ENCODE assay signal across 19 mouse cellular contexts in genomic region chr6:86211081-86211763, GRCm38 (mm10). TPM values are rescaled to one million over a fixed set of nuclear protein-coding genes. Genes with fewer than 3 reads are reported as not detected.
A peak's percentile ranks its signal among the peaks of the same experiment; 100 is the strongest.
DNase-seq lines count a peak whose midpoint lies in the region; ATAC-seq and TF ChIP-seq lines count a peak whose summit lies in the region.
"Had no signal": no experiment of that assay in that cellular context is flagged by ENCODE, and none has a peak within 500 bp of the region (broad histone marks: within the 10 kb centered on the region; RNA-seq: fewer than 3 reads in every experiment).

No protein-coding gene starts in this region.

- no peaks in the 10 kb centered on the region for H3K36me3 ChIP-seq in hindbrain, embryonic 10.5 days
- H3K36me3 ChIP-seq in hindbrain, embryonic 16.5 days (ENCODE audit: control insufficient read depth, insufficient read depth, low read length), result no peaks in the 10 kb centered on the region
- H3K36me3 ChIP-seq in midbrain, embryonic 10.5 days, result no peaks in the 10 kb centered on the region
- no peaks in the 10 kb centered on the region for H3K36me3 ChIP-seq in midbrain, embryonic 15.5 days (replicated peaks)
- no peaks in the 10 kb centered on the region for H3K36me3 ChIP-seq in embryonic facial prominence, embryonic 10.5 days (replicated peaks)
- H3K36me3 ChIP-seq in forebrain, postnatal 0 days (ENCODE audit: insufficient read depth), result no peaks in the 10 kb centered on the region
- H3K36me3 ChIP-seq: limb, embryonic 13.5 days; neural tube, embryonic 12.5 days had no signal

- TF ChIP-seq CTCF in forebrain, postnatal 0 days (IDR thresholded peaks at IDR 0.05; ENCODE audit: low read depth), result no peak

- DNase-seq in hindbrain, embryonic 10.5 days (ENCODE audit: low spot score), result peak; percentile 44
- DNase-seq in midbrain, embryonic 10.5 days (ENCODE audit: low spot score), result peak; percentile 61
- peak; percentile 26 for DNase-seq in embryonic facial prominence, embryonic 10.5 days (ENCODE audit: low spot score)
- no peak for DNase-seq in forebrain, postnatal 0 days
- DNase-seq in lung, postnatal 25 days (ENCODE audit: low spot score), result no peak
- no peak for DNase-seq in layer of hippocampus, postnatal 10 days (ENCODE audit: low spot score in 2 of 2)
- DNase-seq: adrenal gland, postnatal 14 days; cerebellum, adult 8-10 months; gastrocnemius, postnatal 25 days; heart, postnatal 10 days; kidney, adult 2 months; spleen, adult 18-20 months; thymus, adult 2 months had no signal

- H3K4me1 ChIP-seq in hindbrain, embryonic 10.5 days (replicated peaks), result peaks cover 25% of the 10 kb centered on the region
- H3K4me1 ChIP-seq in hindbrain, embryonic 16.5 days (ENCODE audit: control insufficient read depth, insufficient read depth, low read depth, low read length), result no peaks in the 10 kb centered on the region; the same call in none of the 2 replicates
- H3K4me1 ChIP-seq in midbrain, embryonic 10.5 days, result peaks cover 24% of the 10 kb centered on the region
- peaks cover 8% of the 10 kb centered on the region; the same call in 1 of the 2 replicates for H3K4me1 ChIP-seq in midbrain, embryonic 15.5 days
- peaks cover 26% of the 10 kb centered on the region for H3K4me1 ChIP-seq in embryonic facial prominence, embryonic 10.5 days
- H3K4me1 ChIP-seq in forebrain, postnatal 0 days (ENCODE audit: insufficient read depth), result no peaks in the 10 kb centered on the region
- H3K4me1 ChIP-seq: neural tube, embryonic 12.5 days had no signal

- H3K9ac ChIP-seq in hindbrain, embryonic 16.5 days (ENCODE audit: low read depth, low read length), result no peak overlapping the region
- H3K9ac ChIP-seq in midbrain, embryonic 15.5 days, result no peak overlapping the region
- no peak overlapping the region for H3K9ac ChIP-seq in forebrain, postnatal 0 days
- H3K9ac ChIP-seq: limb, embryonic 13.5 days; liver, embryonic 14.5 days; neural tube, embryonic 12.5 days had no signal

- 0 out of 2 replicates have a peak, but pooled peaks cover 5% of the 10 kb centered on the region for H3K27me3 ChIP-seq in hindbrain, embryonic 10.5 days (ENCODE audit: insufficient read depth, poor library complexity, severe bottlenecking)
- H3K27me3 ChIP-seq in hindbrain, embryonic 16.5 days (replicated peaks; ENCODE audit: control insufficient read depth, insufficient read depth, low read length), result no peaks in the 10 kb centered on the region
- peaks cover 23% of the 10 kb centered on the region for H3K27me3 ChIP-seq in midbrain, embryonic 10.5 days (ENCODE audit: low read depth, poor library complexity, severe bottlenecking)
- no peaks in the 10 kb centered on the region for H3K27me3 ChIP-seq in midbrain, embryonic 15.5 days (replicated peaks)
- no peaks in the 10 kb centered on the region for H3K27me3 ChIP-seq in embryonic facial prominence, embryonic 10.5 days (replicated peaks; ENCODE audit: low read depth, poor library complexity, severe bottlenecking)
- no peaks in the 10 kb centered on the region for H3K27me3 ChIP-seq in forebrain, postnatal 0 days (ENCODE audit: insufficient read depth, low read length)
- H3K27me3 ChIP-seq: limb, embryonic 13.5 days; neural tube, embryonic 12.5 days had no signal

- ATAC-seq in hindbrain, embryonic 16.5 days, result no peak
- no peak for ATAC-seq in midbrain, embryonic 15.5 days (replicated peaks)
- ATAC-seq in forebrain, postnatal 0 days, result peak; percentile 62

- H3K27ac ChIP-seq in hindbrain, embryonic 10.5 days, result peak overlapping the region; percentile 84
- H3K27ac ChIP-seq in hindbrain, embryonic 16.5 days (ENCODE audit: low read depth, low read length), result no peak overlapping the region
- peak overlapping the region; percentile 81 for H3K27ac ChIP-seq in midbrain, embryonic 10.5 days (replicated peaks)
- no peak overlapping the region for H3K27ac ChIP-seq in midbrain, embryonic 15.5 days
- H3K27ac ChIP-seq in embryonic facial prominence, embryonic 10.5 days (replicated peaks), result peak overlapping the region; percentile 48
- peak overlapping the region; percentile 35; the same call in 1 of the 2 replicates for H3K27ac ChIP-seq in forebrain, postnatal 0 days (ENCODE audit: low read depth, low read length)
- H3K27ac ChIP-seq: limb, embryonic 13.5 days; liver, embryonic 14.5 days; neural tube, embryonic 12.5 days had no signal

- no peaks in the 10 kb centered on the region for H3K9me3 ChIP-seq in hindbrain, embryonic 10.5 days
- H3K9me3 ChIP-seq in hindbrain, embryonic 16.5 days (ENCODE audit: control insufficient read depth, low read length), result no peaks in the 10 kb centered on the region
- no peaks in the 10 kb centered on the region for H3K9me3 ChIP-seq in midbrain, embryonic 10.5 days (replicated peaks)
- no peaks in the 10 kb centered on the region for H3K9me3 ChIP-seq in midbrain, embryonic 15.5 days
- no peaks in the 10 kb centered on the region for H3K9me3 ChIP-seq in embryonic facial prominence, embryonic 10.5 days
- H3K9me3 ChIP-seq in forebrain, postnatal 0 days (ENCODE audit: low read length), result no peaks in the 10 kb centered on the region
- H3K9me3 ChIP-seq: limb, embryonic 13.5 days; neural tube, embryonic 12.5 days had no signal

- no peak overlapping the region for H3K4me2 ChIP-seq in hindbrain, embryonic 16.5 days (ENCODE audit: low read length)
- H3K4me2 ChIP-seq in midbrain, embryonic 15.5 days, result no peak overlapping the region
- H3K4me2 ChIP-seq in forebrain, postnatal 0 days (ENCODE audit: low read depth), result no peak overlapping the region
- H3K4me2 ChIP-seq: limb, embryonic 13.5 days; neural tube, embryonic 12.5 days had no signal

- H3K4me3 ChIP-seq in hindbrain, embryonic 10.5 days, result no peak overlapping the region
- no peak overlapping the region for H3K4me3 ChIP-seq in hindbrain, embryonic 16.5 days (ENCODE audit: low read length)
- H3K4me3 ChIP-seq in midbrain, embryonic 10.5 days, result no peak overlapping the region
- no peak overlapping the region for H3K4me3 ChIP-seq in midbrain, embryonic 15.5 days
- no peak overlapping the region for H3K4me3 ChIP-seq in embryonic facial prominence, embryonic 10.5 days
- no peak overlapping the region for H3K4me3 ChIP-seq in forebrain, postnatal 0 days (ENCODE audit: low read depth, low read length)
- H3K4me3 ChIP-seq: limb, embryonic 13.5 days; neural tube, embryonic 12.5 days had no signal

- WGBS in hindbrain, embryonic 10.5 days, result 46% methylated on average over 12 of the region's 12 CpGs
- WGBS in hindbrain, embryonic 16.5 days, result 39% methylated on average over 12 of the region's 12 CpGs
- WGBS in midbrain, embryonic 10.5 days, result 48% methylated on average over 12 of the region's 12 CpGs
- 33% methylated on average over 12 of the region's 12 CpGs for WGBS in midbrain, embryonic 15.5 days
- WGBS in embryonic facial prominence, embryonic 10.5 days, result 62% methylated on average over 12 of the region's 12 CpGs
- 40% methylated on average over 12 of the region's 12 CpGs for WGBS in forebrain, postnatal 0 days

RNA-seq across cellular contexts. Expression of gene Tgfa, which starts 16.2 kb away (rescaled TPM):
- 1.7 and 3.1 TPM in 2 replicates for polyA plus RNA-seq in hindbrain, embryonic 10.5 days (2016; fragmentation: Nextera tagmentation; extraction: Ambion mirVana)
- polyA plus RNA-seq in hindbrain, embryonic 16.5 days (2015; fragmentation: Nextera tagmentation; extraction: Ambion mirVana), result 17.8 and 20.6 TPM in 2 replicates
- 1.3 and 1.4 TPM in 2 replicates for polyA plus RNA-seq in midbrain, embryonic 10.5 days (2016; fragmentation: Nextera tagmentation; extraction: Ambion mirVana)
- 11.2 and 13.2 TPM in 2 replicates for polyA plus RNA-seq in midbrain, embryonic 15.5 days (2015; fragmentation: Nextera tagmentation; extraction: Ambion mirVana)
- polyA plus RNA-seq in embryonic facial prominence, embryonic 10.5 days (2016; fragmentation: Nextera tagmentation; extraction: Ambion mirVana), result 2.1 and 2.4 TPM in 2 replicates
- total RNA-seq in forebrain, postnatal 0 days (2014; rRNA removed), result 49.5 and 50.8 TPM in 2 replicates
- 20.3 and 29.9 TPM in 2 replicates for polyA plus RNA-seq in forebrain, postnatal 0 days (2015; fragmentation: Nextera tagmentation; extraction: Ambion mirVana)
- total RNA-seq in layer of hippocampus, postnatal 10 days (2021), result 10 to 100 TPM; 36.2 to 38.5 TPM
- total RNA-seq: common myeloid progenitor, adult 5-6 weeks had no signal

Comparison
In these comparisons a context has a peak if more than half of its experiments do, and no peak if none do; other contexts are left out.
1. H3K27ac ChIP-seq: peak in hindbrain, embryonic 10.5 days (single experiment), midbrain, embryonic 10.5 days (single experiment), embryonic facial prominence, embryonic 10.5 days (single experiment) and forebrain, postnatal 0 days (single experiment); none in hindbrain, embryonic 16.5 days (single experiment) and midbrain, embryonic 15.5 days (single experiment).
2. DNase-seq: peak in hindbrain, embryonic 10.5 days (single experiment), midbrain, embryonic 10.5 days (single experiment) and embryonic facial prominence, embryonic 10.5 days (single experiment); none in forebrain, postnatal 0 days (single experiment), lung, postnatal 25 days (single experiment) and layer of hippocampus, postnatal 10 days (0 of 2).